Mouse (Mus musculus) retina, embryonic 14.5 days (tissue): Measurements from ENCODE around the gene Plekhm2.

Source experiments
- DNase-seq: peaks from one replicate; pipeline ENCODE4 v3.0.0-alpha.2; 2015; ENCODE audit warnings: low spot score

Gene Plekhm2

DNA sequence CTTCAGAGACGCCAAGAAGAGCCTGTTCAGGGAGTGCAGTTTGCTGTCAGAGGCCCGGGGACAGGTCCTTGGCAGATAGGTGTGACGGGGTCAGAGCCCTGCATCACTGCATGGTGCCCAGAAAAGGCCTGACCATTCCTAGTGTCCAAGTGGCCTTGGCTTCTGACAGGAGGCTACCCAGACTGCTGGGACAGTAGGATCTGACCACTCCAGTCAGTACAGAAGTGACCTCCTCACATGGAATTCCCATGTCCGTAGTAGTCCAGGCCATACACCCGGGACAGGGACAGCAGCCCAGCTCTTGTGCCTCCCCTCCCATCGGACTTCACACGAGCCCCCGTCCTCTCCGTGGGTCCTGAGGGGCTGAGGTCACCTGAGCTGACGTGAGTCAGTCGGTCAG lies 34.7 kb downstream of the Plekhm2 start:
- DNase-seq, result no peak

DNA sequence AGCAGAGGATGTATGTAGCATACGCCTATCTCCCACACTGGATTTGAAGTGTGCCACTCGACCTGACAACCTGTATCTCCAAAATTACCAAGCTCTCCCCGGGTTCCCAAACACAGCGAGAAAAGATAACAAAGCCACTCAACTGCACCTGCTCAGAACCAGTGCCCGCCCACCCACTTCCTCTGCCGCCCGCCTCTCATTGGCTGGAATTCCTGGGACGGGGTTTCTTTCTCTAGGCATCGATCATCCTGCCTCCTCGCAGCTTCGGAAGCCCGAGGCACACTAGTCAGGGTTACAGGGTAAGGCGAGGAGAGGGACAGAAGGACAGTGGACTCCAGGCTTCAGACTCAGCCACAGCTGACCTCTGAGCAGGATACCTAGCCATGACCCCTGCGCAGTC lies 36.0 kb downstream of the Plekhm2 start:
- no peak for DNase-seq

DNA sequence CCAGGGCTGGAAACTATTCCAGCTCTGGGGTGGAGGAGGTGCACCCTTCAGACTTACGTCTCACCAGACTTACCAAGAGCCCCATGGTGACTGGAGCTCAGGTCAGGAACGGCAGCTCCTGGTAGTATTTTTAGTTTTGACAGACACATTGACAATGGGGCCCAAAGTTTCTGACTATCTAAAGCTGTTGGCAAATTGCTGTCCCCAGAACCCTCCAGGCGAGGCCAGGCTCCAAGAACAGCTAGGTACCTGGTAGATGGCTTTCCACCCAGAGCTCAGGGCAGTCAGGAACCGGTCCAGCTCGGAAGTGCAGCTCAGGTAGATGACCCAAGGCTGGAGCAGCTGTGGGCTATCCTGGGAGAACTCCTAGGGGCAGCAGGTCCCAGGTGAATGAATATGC lies 37.2 kb downstream of the Plekhm2 start:
- no peak for DNase-seq

DNA sequence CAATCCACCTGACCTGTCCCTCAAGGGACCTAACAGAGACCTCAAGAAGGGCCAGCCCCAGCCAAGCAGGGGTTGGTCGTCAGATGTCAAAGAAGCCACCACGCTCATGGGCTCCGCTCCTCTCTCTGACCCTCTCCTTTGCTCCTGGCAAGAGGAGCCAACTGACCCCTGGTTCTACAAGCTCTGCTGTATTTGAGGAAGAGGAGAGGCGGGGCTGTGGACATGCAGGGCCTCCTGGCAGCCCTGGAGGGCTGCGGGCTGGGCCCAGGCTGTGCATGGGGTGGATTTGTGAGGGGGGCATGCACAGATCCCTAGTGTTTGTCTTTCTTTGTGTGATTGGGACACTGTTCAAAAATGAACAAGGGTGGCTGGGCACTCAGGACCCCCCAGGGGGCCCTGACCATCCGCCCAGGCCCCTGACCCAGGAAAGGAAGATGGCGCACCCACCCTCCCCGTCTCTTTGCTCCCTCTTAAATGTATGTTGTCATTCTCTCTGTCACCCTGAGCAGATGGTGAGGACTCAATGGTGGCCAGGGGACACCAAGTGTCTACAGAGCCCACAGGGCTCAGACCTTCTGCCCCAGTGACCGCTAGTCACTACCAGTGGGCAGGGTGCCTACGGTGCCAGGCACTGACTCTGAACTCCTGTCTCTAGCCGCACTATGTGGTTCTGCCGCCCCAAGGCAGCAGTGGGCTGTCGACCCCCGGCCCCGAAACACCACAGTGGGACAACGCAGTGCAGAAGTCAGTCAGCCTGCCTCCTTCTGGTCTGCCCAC lies 38.7 kb downstream of the Plekhm2 start:
- DNase-seq, result no peak

DNA sequence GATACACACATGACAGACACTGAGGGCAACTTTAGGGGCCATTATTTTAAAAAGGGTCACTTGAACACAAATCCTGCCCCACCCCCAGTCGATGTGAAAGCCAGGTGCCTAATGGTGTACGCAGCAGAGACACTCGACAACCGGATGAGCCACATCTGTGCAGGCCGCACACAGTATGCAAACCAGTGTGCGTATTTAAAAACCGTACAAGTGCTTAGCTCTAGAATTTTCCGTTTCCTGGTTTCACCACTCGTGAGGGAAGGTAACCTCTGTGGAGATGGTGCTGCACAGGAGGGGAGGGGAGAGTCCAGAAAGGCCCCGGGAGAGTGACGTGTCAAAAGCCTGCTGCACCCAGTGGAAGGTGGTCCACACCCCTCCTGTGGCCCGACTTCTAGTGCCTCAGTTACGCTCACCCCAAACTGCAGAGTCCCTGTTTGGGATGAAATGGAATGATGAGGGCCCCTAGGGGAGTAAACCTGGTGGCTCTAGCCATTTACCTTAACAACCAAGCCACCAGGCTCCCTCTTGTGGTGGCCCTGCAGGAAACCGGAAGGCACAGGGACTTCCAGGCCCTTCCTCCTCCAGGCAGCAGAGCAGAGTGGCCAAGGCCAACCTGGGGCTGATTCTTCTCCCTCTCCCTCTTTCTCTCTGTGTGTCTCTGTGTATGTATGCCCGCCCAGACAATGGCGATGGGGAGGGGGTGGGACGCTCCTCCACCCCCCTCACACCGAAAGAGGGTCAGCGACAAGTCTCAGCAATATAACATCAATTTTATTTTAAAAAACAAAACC lies 39.5 kb downstream of the Plekhm2 start:
- DNase-seq, result peak; percentile 60

DNA sequence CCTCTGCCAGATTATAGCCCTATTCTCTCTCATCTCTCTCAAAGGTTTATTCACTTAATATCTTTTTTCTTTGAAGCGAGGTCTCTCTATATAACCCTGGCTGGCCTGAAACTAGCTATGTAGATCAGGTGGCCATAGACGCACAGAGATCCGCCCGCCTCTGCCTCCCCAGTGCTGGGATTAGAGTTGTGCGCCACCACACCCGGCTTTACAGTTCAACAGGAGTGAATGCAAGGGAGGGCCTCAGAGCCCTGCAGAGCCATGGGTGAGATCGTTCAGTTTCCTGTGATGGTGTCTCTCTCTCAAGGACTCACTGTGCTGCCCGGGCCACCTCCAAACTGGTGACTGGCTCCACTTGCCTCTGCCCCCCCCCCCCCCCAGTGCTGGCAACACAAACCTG lies 40.6 kb downstream of the Plekhm2 start:
- no peak for DNase-seq

DNA sequence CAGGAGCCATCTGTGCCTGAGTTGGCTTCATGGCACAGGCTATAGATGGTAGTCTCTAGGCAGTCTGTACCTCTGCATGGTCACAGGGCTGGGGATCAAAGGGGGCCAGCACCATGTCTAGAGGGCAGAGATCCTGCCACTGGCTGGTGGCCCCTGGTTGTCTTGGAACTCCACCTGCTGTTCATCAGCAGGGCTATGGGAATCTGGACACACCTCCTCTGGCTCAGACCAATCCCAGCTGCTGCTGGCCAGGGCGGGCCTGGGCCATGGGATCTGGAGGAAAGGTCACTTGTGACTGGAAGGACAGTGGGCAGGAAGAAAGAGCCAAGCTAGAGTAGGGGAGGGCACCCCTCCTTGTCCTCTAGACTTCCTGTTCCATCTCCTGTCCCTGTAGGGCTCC lies 41.0 kb downstream of the Plekhm2 start, which contains the start of gene Slc25a34:
Gene Slc25a34 (minus strand): TSS at position 156 of the 400 bp plus-strand sequence.
- DNase-seq, result no peak

DNA sequence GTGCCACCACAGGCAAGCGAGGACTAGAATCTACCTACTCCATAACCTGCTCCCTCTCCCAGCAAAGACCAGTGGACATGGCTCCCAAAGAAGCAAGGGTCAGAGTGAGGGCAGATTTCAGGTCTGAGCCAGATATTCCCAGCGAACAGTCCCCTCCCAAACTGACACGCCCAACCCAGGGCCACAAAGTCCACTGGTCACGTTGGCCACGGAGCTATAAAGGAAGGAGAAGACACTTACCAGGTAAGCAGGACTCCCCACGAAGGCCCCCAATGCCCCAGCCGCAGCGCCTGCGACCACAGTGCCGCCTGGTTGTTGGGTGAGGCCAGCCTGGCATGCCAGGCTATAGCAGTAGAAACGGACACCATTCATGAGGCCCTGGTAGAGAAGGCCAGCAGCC lies 41.7 kb downstream of the Plekhm2 start:
- no peak for DNase-seq

DNA sequence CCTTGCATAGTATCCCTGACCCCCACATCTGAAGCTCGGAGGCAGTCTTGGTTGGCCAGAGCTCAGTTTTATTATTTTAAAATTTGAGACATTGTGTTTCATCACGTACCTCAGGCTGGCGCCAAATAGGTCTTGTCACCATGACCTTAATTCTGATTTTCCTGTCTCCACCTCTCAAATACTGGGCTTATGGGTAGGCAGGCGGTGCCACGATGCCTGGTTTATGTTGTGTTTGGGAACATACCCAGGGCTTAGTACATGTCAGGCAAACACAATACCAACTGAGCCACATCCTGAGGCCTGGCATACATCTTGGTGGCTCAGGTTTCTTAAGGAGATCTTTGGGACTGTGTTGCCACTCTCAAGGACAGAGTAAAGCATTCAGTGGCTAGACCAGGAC lies 42.1 kb downstream of the Plekhm2 start:
- no peak for DNase-seq

DNA sequence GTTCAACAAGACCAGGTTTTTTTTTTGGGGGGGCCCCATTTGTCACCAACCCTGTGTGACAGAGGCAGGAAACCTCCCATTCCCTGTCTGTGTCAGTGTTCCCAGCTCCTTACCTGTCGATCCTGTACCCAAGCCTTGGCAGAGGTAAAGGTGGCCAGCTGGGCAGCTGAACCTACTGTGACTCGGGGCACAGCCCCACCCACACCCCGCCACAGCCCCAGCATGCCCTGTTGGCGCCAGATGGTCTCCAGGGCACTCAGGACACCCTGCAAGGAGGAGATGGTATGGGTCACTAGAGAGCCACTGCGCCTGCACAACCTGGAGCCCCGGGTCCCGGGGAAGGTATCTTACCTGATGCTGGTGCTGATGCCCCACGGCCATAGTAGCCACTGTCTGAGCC lies 42.6 kb downstream of the Plekhm2 start:
- DNase-seq, result no peak

DNA sequence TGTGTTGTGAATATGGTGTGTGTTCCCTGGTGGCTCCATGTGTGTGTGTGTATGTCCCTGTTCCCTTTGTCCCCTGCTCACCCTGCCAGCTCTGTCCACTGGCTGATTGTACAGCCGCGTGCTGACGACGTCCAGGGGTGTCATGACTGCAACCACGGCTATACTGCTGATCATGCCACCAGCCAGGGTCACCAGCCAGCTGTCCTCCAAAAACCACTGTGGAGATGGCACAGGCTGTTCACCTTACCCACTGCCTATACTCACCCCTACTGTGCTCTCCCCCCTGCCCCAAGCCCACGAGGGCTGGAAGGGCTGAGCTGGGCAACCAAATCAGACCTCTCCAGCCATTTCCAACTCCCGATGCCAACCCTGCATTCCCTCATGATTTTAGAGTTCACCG lies 43.4 kb downstream of the Plekhm2 start:
- DNase-seq, result no peak

DNA sequence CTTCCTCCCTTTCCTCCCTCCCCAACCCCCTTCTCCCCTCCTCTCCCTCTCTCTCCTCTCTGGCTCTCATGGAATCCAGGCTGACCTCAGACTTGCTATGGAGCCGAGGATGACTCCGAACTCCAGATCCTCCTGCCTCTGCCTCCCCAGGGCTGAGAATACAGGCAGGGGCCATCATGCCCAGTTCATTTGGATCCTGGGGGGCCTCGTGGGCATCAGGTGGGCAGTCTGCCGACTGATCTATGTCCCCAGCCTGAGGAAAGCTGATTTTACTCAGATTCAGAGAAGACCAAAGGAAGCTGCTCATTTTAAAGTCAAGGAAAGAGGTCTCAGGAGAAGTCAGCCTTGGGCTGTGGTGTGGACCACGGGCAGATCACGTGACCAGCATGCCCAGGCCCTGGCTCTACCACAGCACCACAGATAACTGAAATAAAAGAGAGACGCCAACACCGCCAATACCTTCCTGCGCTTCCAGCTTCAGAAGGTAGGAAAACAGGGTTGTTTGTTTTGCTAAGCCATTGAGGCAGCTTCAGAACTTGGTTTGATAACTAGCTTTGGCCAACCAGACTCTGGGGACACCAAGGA lies 45.3 kb downstream of the Plekhm2 start:
- DNase-seq, result no peak

DNA sequence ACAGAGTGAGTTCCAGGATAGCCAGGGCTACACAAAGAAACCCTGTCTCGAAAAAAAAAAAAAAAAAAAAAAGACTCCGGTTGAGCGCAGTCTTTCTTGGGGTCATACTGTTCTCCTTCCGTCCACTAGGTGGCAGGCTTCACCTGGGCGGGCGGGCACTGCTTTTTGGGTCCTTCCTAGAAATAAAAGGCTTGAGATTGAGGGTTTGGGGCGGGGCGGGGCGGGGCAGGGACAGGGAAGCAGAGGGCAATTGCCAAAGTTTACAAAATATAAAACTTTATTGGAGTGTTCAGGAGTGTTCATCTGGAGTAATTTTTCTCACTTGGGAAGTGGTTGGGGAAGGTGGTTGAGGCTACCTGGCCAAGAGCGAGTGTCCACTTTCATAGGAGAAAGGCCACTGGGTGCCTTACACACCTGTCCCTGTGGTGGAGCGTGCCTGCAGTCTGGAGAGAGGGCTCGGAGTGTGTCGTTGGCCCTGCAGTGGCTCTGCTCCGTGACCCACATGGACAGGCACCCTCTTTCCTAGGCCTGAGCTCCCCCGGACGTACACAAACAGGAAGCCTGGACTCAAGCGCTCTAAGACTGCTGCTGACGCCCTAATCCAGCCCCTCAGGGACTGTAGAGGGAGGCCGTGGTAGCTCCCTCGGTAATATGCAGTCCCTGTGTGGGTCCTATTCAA lies 46.0 kb downstream of the Plekhm2 start, which contains the start of gene Tmem82:
Gene Tmem82 (minus strand): TSS at position 69 of the 679 bp plus-strand sequence.
- DNase-seq, result peak; percentile 67

DNA sequence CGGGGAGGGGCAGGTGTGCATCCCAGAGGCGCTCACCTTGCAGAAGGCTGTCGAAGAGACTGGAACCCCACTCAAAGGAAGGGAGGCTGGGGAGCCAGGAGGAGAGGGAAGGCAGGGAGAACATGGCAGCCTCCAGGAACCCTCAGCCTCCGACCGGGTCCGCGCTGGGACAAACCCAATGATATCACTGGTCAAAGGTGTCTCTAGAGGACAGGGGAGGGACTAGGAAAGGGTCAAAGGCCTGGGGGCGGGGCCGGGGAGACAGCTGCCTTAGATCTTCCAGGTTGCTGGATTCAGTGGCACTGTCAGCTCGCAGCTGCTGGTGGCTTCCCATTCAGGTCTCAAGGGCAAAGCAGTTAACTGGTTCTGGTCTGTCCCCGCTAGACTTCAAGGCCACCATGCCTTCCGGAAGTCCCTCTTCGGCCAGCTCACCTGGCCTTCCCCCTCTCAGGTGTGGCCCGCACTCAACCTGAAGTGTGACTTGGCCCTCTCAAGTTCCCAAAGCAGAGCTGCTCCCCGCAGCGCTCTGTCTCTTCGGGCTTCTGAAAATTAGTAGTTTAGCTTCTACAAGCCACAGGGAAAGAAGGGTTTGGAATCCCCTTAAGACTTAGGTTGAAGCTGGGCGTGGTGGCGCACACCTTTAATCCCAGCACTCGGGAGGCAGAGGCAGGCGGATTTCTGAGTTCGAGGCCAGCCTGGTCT lies 46.7 kb downstream of the Plekhm2 start:
- no peak for DNase-seq

DNA sequence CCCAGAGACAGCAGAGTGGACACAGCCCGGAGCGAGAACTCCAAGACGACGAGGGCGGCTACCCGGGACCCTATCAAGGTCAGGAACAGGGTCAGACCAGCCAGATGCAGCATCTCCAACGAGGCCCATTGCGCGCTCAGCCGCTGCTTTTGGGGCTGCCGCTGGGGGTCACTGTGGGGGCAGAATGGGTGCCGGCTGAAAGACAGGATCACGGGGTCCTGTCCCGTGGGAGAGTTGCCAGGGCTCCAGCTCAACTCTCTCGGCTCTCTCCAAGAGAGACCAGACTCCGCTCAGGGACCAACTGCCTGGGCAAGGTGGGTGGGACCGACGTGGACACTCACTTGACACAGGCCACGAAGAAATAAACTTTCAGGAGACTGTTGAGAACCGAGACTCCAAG lies 47.4 kb downstream of the Plekhm2 start:
- peak; percentile 71 for DNase-seq

DNA sequence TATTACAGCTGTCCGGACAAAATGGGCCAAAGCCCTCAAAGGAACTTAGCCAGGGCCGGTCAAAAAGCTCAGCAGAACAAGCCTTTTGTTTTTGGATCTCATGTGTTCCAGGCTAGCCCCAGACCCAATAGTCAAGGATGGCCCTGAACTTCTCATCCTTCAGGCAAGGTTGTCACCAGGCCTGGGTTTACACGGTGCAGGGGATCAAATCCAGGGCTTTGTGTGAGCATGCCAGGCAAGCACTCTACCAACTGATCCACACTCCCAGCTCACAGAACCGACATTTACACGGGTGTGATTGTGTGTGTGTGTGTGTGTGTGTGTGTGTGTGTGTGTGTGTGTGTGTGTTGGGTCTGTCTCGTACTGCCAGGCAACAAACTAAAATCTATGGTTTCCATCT lies 47.9 kb downstream of the Plekhm2 start:
- DNase-seq, result no peak

DNA sequence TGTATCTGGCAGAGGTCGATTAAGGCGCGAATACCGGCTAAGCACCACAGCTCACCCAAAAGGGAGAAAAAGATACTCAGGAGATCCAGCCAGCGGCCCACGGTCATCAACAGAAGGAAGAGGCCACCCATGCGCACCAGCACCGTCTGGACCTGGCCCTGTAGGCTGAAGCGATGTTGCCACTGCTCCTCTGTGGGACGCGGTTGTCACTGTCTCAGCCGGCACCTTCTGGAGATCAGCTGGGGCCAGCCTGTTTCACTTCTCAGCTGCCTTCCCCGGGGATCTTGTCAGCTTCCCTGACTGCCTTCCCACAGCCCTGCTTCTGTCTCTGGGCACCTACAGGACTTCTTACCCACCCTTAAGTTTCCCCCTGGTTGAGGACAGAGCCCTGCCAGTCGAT lies 49.8 kb downstream of the Plekhm2 start:
- peak; percentile 42 for DNase-seq

DNA sequence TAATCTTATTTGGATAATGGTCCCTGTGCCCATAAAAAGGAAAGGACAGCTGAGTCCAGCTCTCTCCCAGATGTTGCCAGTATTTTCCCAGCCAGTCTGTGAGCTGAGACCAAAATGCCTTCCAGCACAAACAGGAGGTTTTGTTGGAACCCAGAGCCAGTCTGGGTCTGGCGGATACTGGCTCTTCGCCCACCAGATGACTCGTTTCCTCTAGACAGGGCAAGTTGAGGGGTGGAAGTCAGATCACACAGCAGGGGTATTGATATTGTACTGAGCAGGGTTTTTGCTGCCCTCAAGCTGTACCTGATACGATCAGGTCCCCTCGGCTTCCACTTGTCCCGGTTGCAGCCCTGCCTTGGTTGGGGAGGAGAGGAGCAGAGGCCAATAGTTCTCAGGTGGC lies 55.2 kb downstream of the Plekhm2 start:
- DNase-seq, result no peak

DNA sequence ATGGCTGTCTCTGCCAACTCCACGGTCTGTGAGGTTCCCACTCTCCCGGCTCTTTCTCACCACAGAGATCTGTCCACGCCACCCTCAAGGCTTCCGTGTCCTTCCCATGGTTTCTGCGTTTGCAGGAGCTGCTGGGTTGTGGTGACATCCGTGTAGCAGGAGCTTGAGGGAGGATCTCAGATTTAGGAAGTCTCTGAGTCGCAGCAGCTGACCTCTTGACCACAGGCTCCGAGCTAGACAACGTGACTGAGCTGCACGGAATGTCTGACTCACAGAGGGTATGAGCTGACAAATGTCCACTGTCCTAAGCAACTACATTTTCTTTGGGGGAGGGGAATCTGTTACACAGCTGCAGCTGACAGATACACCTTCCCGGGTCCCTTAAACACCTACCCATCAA lies 58.8 kb downstream of the Plekhm2 start, which contains the start of gene Fblim1:
Gene Fblim1 (minus strand): TSS at position 236 of the 400 bp plus-strand sequence.
- DNase-seq, result no peak

DNA sequence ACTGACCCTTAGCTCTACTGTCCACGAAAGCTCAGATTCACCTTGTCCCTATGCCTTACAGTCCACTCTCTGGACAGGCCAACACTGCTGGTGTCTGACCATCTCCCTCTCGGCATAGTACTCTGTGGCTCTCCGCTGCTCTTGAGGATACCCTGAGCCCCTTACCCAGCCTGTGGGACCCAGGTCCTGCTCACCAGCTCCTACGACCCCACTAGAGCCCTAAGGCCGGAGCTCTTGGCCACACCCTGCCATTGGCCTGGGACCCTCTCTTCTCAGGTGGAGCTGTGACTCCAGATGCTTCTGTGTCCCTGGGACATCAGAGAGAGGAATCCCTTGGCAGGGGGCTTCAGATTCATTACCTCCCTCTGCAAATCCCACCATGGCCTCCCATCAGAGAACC lies 59.3 kb downstream of the Plekhm2 start:
- DNase-seq, result no peak

DNA sequence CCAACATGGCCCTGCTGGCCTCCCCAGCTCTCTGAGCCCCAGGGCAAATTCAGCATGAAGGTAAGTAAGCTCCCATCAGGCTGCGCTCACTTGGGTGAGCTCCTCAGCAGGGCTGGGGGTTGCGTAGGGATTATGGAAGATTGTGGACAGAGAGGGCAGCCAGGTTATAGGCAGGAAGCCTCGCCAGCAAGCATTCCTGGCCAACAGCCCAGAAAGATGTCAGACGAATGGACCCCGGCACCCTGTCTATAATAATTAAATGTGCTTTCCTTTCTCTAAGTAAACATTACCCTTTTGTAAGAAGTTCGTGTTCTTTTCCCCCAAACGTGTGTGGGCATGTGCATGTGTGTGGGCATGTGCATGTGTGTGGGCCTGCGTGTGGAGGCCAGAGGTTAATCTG lies 60.2 kb downstream of the Plekhm2 start:
- no peak for DNase-seq

DNA sequence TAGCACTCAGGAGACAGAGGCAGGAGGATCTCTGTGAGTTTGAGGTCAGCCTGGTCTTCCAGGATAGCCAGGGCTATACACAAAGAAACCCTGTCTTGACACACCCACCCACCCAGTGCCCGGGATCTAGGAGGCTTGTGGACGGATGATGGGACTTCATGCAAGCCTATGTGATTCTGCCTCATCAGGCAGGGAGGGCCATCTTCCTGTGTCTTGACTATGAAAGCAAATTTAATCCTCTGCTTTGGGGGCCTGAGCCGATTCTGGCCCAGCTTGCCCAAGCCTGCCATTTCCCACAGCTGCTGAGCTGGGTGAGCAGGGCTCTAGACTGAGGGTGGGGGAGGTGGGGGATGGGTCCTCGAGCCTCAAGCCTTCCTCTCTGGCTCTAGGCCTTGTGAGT lies 60.8 kb downstream of the Plekhm2 start:
- no peak for DNase-seq
